19 mouse cellular contexts compared by ENCODE assay signal in genomic region chr17:28502196-28502821, GRCm38 (mm10). TPM values are rescaled to one million over a fixed set of nuclear protein-coding genes. Genes with fewer than 3 reads are reported as not detected.
A peak's percentile ranks its signal among the peaks of the same experiment; 100 is the strongest.
DNase-seq lines count a peak whose midpoint lies in the region; ATAC-seq lines count a peak whose summit lies in the region.
"Had no signal": no experiment of that assay in that cellular context is flagged by ENCODE, and none has a peak within 500 bp of the region (broad histone marks: within the 10 kb centered on the region; RNA-seq: fewer than 3 reads in every experiment).

No protein-coding gene starts in this region.

- 35% methylated on average over 7 of the region's 7 CpGs for WGBS in kidney, embryonic 16.5 days
- WGBS in forebrain, embryonic 12.5 days = 77% methylated on average over 7 of the region's 7 CpGs

- H3K4me3 ChIP-seq in kidney, embryonic 16.5 days (ENCODE audit: low read length) = no peak overlapping the region
- no peak overlapping the region for H3K4me3 ChIP-seq in forebrain, embryonic 12.5 days (replicated peaks)

- H3K27me3 ChIP-seq in kidney, embryonic 16.5 days (ENCODE audit: insufficient read depth, low read length) = no peaks in the 10 kb centered on the region
- H3K27me3 ChIP-seq in forebrain, embryonic 12.5 days = peaks cover 3% of the 10 kb centered on the region; the same call in 1 of the 2 replicates

- peaks cover 7% of the 10 kb centered on the region for H3K4me1 ChIP-seq in kidney, embryonic 16.5 days (ENCODE audit: insufficient read depth, low read length)
- H3K4me1 ChIP-seq in forebrain, embryonic 12.5 days = peaks cover 3% of the 10 kb centered on the region; the same call in 1 of the 2 replicates

- intact Hi-C loops in heart, postnatal 14 days (cut with DNase I) = no loop called here

- no peaks in the 10 kb centered on the region for H3K36me3 ChIP-seq in kidney, embryonic 16.5 days (ENCODE audit: insufficient read depth, low read length)
- H3K36me3 ChIP-seq in forebrain, embryonic 12.5 days (replicated peaks) = no peaks in the 10 kb centered on the region

- no peak overlapping the region for H3K4me2 ChIP-seq in kidney, embryonic 16.5 days (replicated peaks; ENCODE audit: low read depth, low read length)
- H3K4me2 ChIP-seq in forebrain, embryonic 12.5 days = no peak overlapping the region

- 0 out of 2 replicates have a peak, but pooled peaks have one; percentile 19 for ATAC-seq in kidney, embryonic 16.5 days (ENCODE audit: low FRiP score, low TSS enrichment)
- no peak for ATAC-seq in forebrain, embryonic 12.5 days (ENCODE audit: low FRiP score)
- ATAC-seq: intestine, embryonic 16.5 days had no signal

- peak; percentile 43 for DNase-seq in adrenal gland, postnatal 14 days
- no peak for DNase-seq in adrenal gland, postnatal 4 days (ENCODE audit: low spot score in 2 of 2)
- no peak for DNase-seq in kidney, postnatal 10 days
- peak; percentile 66 for DNase-seq in 3T3-L1 (ENCODE audit: low read depth, low spot score)
- peak; percentile 43 to 59 for DNase-seq in heart, postnatal 14 days
- no peak for DNase-seq in embryo, embryonic 10 days (ENCODE audit: low spot score)
- DNase-seq: adrenal gland, adult 2 months; cerebellum, postnatal 10 days; kidney, postnatal 25 days; layer of hippocampus, postnatal 36 days; right cerebral cortex, postnatal 14 days; thymus, adult 18-20 months had no signal

- H3K9me3 ChIP-seq in kidney, embryonic 16.5 days (ENCODE audit: low read length) = no peaks in the 10 kb centered on the region
- no peaks in the 10 kb centered on the region for H3K9me3 ChIP-seq in forebrain, embryonic 12.5 days

- H3K27ac ChIP-seq in kidney, embryonic 16.5 days (ENCODE audit: low read length) = no peak overlapping the region
- H3K27ac ChIP-seq in forebrain, embryonic 12.5 days = no peak overlapping the region

- no peak overlapping the region for H3K9ac ChIP-seq in kidney, embryonic 16.5 days (replicated peaks; ENCODE audit: low read length)
- no peak overlapping the region for H3K9ac ChIP-seq in forebrain, embryonic 12.5 days

RNA-seq across cellular contexts. Expression of gene Fkbp5, which starts 15.0 kb away (rescaled TPM):
- 73.0 and 118 TPM in 2 replicates for total RNA-seq in adrenal gland, postnatal 14 days (2021)
- 100 to 1,000 TPM in 1 of 2 experiments, 10 to 100 TPM in 1; 95.8 to 104 TPM for total RNA-seq in adrenal gland, postnatal 4 days (2021)
- polyA plus RNA-seq in kidney, embryonic 16.5 days (2015; fragmentation: Nextera tagmentation; extraction: Ambion mirVana) = 35.5 and 36.0 TPM in 2 replicates
- 10 to 100 TPM; 36.9 to 41.0 TPM for total RNA-seq in heart, postnatal 14 days (2021)
- polyA plus RNA-seq in forebrain, embryonic 12.5 days (2016; fragmentation: Nextera tagmentation; extraction: Ambion mirVana) = 34.9 and 37.4 TPM in 2 replicates

RNA-seq across cellular contexts. Expression of gene Armc12, which starts 28.3 kb away (rescaled TPM):
- not detected in 2 replicates for total RNA-seq in adrenal gland, postnatal 14 days (2021)
- under 1 TPM in 1 of 2 experiments, not detected in 1; 0.22 TPM for total RNA-seq in adrenal gland, postnatal 4 days (2021)
- polyA plus RNA-seq in kidney, embryonic 16.5 days (2015; fragmentation: Nextera tagmentation; extraction: Ambion mirVana) = not detected in 2 replicates
- total RNA-seq in heart, postnatal 14 days (2021) = not detected
- polyA plus RNA-seq in forebrain, embryonic 12.5 days (2016; fragmentation: Nextera tagmentation; extraction: Ambion mirVana) = not detected in 2 replicates
- total RNA-seq: adrenal gland, adult 2 months; hematopoietic stem cell, adult 5-6 weeks; layer of hippocampus, postnatal 36 days; neutrophil, adult 5-6 weeks had no signal
- polyA plus RNA-seq: adrenal gland, adult 2 months; embryonic facial prominence, embryonic 11.5 days; intestine, embryonic 16.5 days; limb, embryonic 11.5 days had no signal

RNA-seq across cellular contexts. Expression of gene Clpsl2, which starts 46.9 kb away (rescaled TPM):
- total RNA-seq in adrenal gland, postnatal 14 days (2021) = not detected in 2 replicates
- not detected for total RNA-seq in adrenal gland, postnatal 4 days (2021)
- not detected in 2 replicates for polyA plus RNA-seq in kidney, embryonic 16.5 days (2015; fragmentation: Nextera tagmentation; extraction: Ambion mirVana)
- not detected for total RNA-seq in heart, postnatal 14 days (2021)
- not detected in 2 replicates for polyA plus RNA-seq in forebrain, embryonic 12.5 days (2016; fragmentation: Nextera tagmentation; extraction: Ambion mirVana)
- total RNA-seq: adrenal gland, adult 2 months; hematopoietic stem cell, adult 5-6 weeks; layer of hippocampus, postnatal 36 days; neutrophil, adult 5-6 weeks had no signal
- polyA plus RNA-seq: adrenal gland, adult 2 months; embryonic facial prominence, embryonic 11.5 days; intestine, embryonic 16.5 days; limb, embryonic 11.5 days had no signal

RNA-seq across cellular contexts. Expression of gene Clps, which starts 58.3 kb away (rescaled TPM):
- not detected in 2 replicates for total RNA-seq in adrenal gland, postnatal 14 days (2021)
- total RNA-seq in adrenal gland, postnatal 4 days (2021) = 1,000 to 10,000 TPM in 1 of 2 experiments, under 1 TPM in 1; 0.56 to 1,299 TPM
- not detected in 2 replicates for polyA plus RNA-seq in kidney, embryonic 16.5 days (2015; fragmentation: Nextera tagmentation; extraction: Ambion mirVana)
- total RNA-seq in heart, postnatal 14 days (2021) = not detected
- not detected in 2 replicates for polyA plus RNA-seq in forebrain, embryonic 12.5 days (2016; fragmentation: Nextera tagmentation; extraction: Ambion mirVana)
- total RNA-seq: adrenal gland, adult 2 months; hematopoietic stem cell, adult 5-6 weeks; layer of hippocampus, postnatal 36 days; neutrophil, adult 5-6 weeks had no signal
- polyA plus RNA-seq: embryonic facial prominence, embryonic 11.5 days; limb, embryonic 11.5 days had no signal

Comparison
In these comparisons a context has a peak if more than half of its experiments do, and no peak if none do; other contexts are left out.
1. DNase-seq: peak in adrenal gland, postnatal 14 days (single experiment), 3T3-L1 (single experiment) and heart, postnatal 14 days (2 of 2); none in adrenal gland, postnatal 4 days (0 of 2), kidney, postnatal 10 days (single experiment) and embryo, embryonic 10 days (single experiment).